Mouse (Mus musculus) mature B cell (primary cell): Measurements from ENCODE around the gene Itga5.

Source experiments
- in situ Hi-C: fragments of 300-500 bp; cut with MboI; formaldehyde crosslinking; loops from 2 replicates; pipeline ENCODE4 v1.14.3; 2019

Itga5 gene

GRCm38 (mm10) chr15:103313495-103314095 lies 53.0 kb downstream of the Itga5 start:
- in situ Hi-C loops: loop anchor here (25.0 kb wide), 1 partner anchor 326 kb away; the partner anchor contains the start of genes Hoxc6, Hoxc8 and Hoxc9

DNA sequence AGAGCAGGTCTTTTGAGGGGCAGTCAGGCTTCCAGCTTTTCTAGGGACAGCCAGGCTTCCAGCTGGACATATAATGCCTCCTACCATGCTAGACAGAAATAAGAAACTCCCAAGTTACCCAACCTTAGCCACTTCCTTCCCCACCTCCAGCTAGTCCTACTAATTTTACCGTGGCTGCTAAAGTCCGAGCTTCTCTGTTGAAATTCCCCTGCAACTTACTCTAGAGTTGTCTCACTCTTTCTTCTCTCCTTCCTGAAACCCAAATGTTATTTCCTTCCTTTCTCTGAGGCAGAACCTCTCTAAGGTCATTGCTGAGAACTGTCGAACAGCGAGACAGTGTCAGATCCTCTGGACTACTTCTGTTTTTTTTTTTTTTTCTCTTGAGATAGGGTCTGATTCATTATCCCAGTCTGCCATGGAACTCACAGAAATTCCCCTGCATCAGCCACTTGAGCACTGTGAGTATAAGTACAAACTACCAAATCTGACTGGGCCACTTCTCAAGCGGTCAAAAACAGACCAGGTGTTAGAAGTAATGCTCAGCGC lies 56.1 kb downstream of the Itga5 start, which contains the start of gene Gpr84:
TSS of gene Gpr84 (minus strand) at position 248 of the 546 bp plus-strand sequence.
- in situ Hi-C loops: loop anchor here (25.0 kb wide), 1 partner anchor 323 kb away; the partner anchor contains the start of genes Hoxc6, Hoxc8 and Hoxc9

- in situ Hi-C loops: loop anchor here (25.0 kb wide), 1 partner anchor 322 kb away; the partner anchor contains the start of genes Hoxc6, Hoxc8 and Hoxc9
These were observed 57.5 kb downstream of the Itga5 start for GRCm38 (mm10) chr15:103308876-103309580.

- in situ Hi-C loops: loop anchor here (25.0 kb wide), 1 partner anchor 321 kb away; the partner anchor contains the start of genes Hoxc6, Hoxc8 and Hoxc9
These were observed 58.3 kb downstream of the Itga5 start for GRCm38 (mm10) chr15:103308056-103308875.

- in situ Hi-C loops: loop anchor here (25.0 kb wide), 1 partner anchor 320 kb away; the partner anchor contains the start of genes Hoxc6, Hoxc8 and Hoxc9
These were observed 59.4 kb downstream of the Itga5 start for GRCm38 (mm10) chr15:103307125-103307524.

DNA sequence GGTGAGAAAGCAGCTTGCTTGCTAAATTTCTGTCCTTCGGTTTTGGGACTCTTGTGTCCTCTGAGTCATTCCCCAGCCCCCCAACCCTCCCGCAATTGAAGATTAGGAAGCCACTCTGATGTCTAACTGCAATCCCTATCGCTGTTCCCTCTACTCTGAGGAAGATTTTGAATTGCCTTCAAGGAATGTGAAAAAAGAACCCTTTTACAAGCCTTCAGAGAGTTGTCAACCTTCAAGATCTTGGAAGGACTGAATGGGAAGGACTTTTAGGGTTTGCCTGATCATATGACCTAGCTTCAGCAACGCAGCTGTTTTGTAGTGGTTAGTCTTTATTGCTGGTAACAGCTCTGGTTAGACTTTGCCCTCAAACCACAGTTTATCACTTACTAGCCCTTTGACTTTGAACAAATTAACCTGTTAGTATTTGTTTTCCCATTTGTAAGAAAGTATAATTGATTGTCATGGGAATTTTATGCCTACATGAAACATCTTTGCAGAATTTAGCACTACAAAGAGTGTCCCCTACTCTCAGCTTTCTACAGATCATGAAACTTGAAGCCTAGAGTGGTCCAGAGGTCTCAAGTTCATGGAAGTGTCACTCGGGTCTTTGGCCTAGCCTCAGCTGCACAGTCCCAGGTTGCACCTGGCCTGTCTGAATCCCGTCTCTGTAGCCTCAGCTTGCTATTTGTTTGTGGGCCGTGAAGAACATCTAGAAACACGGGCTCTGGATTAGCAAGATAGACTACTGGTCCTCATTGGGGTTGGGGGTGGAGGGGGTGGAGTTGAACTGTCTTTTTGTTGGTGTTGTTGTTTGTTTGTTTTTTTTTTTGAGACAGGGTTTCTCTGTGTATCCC lies 60.5 kb downstream of the Itga5 start:
- in situ Hi-C loops: loop anchor here (25.0 kb wide), 1 partner anchor 319 kb away; the partner anchor contains the start of genes Hoxc6, Hoxc8 and Hoxc9

GRCm38 (mm10) chr15:103305070-103305678 lies 61.4 kb downstream of the Itga5 start:
- in situ Hi-C loops: loop anchor here (25.0 kb wide), 1 partner anchor 318 kb away; the partner anchor contains the start of genes Hoxc6, Hoxc8 and Hoxc9

DNA sequence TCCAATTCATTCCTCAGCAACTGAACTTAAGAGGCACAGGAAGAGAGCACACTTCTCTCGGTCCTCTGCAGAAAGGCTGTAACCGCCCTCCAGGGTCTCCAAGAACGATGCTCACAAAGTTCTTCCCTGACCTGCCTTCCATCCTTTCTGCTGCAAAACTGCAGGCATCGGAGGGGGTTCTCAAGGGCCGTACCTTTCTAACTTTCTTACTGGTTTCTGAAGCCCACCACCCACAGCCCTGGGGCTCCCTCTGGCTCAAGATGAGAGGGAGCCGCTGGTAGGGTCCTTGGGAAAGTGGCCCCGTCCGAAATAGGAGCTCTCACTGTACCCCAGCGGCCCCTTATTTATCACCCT lies 62.0 kb downstream of the Itga5 start:
- in situ Hi-C loops: loop anchor here (25.0 kb wide), 1 partner anchor 317 kb away; the partner anchor contains the start of genes Hoxc6, Hoxc8 and Hoxc9

DNA sequence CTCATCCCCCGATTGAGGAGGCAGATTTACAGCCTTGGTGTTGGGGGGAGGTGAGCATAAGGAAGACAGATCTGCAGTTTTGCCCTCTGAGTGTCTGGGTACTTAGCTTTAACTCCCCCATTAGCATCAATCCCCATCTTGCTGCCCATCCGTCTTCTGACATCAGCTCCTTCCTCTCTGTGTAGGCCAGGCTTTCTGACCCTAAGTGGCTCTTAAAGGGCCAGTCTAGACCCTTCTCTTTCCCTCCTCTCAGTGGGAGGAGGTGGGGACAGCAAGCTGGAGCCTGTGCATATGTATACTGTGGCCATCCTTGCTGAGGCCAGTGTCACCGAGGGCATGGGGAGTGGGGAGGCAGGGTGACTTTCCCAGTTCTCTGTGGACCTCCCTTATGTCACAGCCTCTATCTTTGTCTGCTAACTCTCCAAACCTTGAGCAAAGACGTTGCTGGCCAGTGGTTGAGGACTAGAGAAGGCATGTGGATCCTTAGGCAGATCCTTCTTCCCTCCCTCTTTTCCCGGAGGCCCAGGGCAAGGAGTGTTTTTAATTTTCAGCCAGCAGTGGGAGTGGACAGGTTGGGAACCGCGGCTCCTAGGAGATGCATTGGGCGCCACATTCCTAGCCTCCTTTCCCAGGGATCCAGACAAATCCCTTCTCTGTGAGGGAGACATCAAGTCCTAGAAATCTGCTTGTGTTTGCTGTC lies 62.5 kb downstream of the Itga5 start:
- in situ Hi-C loops: loop anchor here (25.0 kb wide), 1 partner anchor 317 kb away; the partner anchor contains the start of genes Hoxc6, Hoxc8 and Hoxc9

GRCm38 (mm10) chr15:103302341-103303021 lies 64.1 kb downstream of the Itga5 start:
- in situ Hi-C loops: loop anchor here (25.0 kb wide), 1 partner anchor 315 kb away; the partner anchor contains the start of genes Hoxc6, Hoxc8 and Hoxc9

DNA sequence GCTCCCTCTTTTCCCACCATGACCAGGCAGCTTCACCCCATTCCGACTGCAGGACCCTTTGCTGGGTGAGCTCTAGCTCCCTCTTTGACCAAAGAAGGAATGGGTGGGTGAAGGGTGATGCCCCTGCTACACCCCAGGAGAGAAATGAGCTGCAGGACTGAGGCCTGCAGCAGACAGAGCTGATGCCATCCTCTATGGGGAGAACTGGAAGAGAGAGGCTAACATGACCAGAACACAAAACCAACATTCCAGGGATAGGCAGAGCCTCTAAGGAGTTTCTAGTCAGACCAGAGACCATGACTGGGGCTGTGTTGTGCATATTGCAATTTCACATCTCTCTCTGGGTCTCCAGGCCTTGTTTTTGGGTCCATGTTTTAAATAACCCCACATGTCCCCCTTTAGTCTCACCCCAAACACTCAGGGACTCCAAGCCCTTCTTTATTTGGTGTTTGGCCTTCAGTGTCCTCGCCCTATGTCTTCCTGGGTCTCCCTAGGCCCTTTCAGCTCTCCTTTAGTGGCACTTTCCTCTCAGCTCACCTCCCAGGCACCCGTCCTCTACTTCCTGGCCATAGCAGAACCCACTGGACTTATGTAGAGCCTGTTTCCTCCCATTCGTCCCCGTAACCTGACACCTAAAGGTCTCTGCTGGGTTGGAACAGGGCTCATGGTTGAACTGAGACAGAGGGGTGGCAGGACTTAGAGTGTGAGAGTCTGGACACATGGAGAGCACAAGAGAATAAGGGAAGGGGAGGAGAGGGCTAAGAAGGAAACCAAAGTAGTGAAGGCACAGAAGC lies 64.8 kb downstream of the Itga5 start:
- in situ Hi-C loops: loop anchor here (25.0 kb wide), 1 partner anchor 314 kb away; the partner anchor contains the start of genes Hoxc6, Hoxc8 and Hoxc9

DNA sequence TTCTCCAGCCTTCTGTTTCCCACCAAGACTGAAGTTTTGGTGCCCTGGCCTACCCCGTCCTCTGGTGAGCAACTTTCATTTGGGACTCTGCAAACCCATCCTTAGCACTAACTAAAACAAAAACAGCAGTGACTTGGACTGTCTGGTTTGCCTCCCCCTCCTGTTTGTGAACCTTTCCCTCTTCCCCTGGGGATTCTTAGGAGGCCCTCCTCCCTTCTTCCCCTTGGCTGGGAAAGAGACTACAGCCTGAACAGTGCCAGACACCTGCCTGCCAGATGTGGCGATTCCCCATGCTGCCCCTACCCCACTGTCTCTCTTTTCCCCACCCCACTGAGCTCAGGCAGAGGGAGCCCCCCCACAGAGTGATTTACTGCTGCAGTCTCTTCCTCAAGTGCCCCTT lies 65.5 kb downstream of the Itga5 start:
- in situ Hi-C loops: loop anchor here (25.0 kb wide), 1 partner anchor 314 kb away; the partner anchor contains the start of genes Hoxc6, Hoxc8 and Hoxc9

GRCm38 (mm10) chr15:103300560-103300959 lies 66.0 kb downstream of the Itga5 start:
- in situ Hi-C loops: loop anchor here (25.0 kb wide), 1 partner anchor 313 kb away; the partner anchor contains the start of genes Hoxc6, Hoxc8 and Hoxc9

DNA sequence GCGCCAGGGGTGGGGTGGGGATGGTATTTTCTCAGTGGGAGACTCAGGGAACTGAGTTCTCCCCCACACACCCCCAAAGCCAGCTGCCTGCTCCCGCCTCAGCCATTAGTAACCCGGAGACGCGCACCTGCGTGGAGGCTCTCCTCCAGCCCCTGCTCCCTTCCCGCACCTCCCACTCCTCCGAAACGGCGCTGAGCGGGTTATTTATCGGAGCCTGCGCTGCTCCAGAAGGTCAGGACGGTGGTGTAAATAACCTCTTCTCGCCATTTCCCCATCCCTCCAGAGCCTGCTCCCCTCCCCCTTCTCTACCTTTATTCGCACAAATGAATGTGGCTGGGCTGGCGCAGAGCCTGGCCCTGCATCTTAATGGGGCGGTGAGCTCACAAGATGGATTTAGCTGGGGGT lies 66.5 kb downstream of the Itga5 start:
- in situ Hi-C loops: loop anchor here (25.0 kb wide), 1 partner anchor 313 kb away; the partner anchor contains the start of genes Hoxc6, Hoxc8 and Hoxc9

- in situ Hi-C loops: loop anchor here (25.0 kb wide), 1 partner anchor 312 kb away; the partner anchor contains the start of genes Hoxc6, Hoxc8 and Hoxc9
These were observed 66.9 kb downstream of the Itga5 start for GRCm38 (mm10) chr15:103299644-103300043.

DNA sequence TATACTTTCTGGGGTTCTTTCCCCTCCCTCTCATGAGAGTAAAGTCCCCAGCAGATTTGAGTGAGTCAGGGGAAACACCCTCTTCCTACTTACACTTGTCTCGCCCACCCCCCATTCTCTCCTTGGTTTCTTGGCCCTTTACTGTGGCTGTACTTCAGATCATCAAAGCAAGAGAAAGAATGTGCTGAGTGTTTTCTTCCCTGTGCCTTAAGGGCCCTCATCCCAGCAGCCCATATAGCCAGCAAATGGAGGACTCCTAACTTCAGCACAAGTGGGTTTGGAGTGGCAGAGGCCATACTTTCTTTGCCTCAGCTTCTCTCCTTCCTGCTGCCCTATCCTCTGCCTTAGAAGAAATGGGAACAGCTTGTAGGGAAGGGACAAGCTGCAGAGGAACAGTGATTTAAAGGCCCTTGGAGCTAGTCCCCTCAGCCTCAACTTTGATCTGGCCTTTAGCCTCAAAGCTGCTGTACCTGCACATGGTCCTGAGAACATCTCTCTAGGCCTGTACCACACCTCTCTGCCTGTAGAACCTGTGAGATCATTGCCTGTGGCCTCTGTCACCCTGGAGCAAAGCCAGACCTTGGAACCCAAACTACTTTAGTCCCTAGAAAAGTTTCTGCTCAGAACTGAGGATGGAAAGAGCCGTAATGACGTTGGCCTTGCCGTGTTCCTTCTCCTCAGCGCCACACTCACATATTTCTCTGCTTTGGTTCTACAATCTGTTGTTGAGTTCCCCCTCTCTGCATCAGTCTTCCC lies 67.5 kb downstream of the Itga5 start:
- in situ Hi-C loops: no loop called here

GRCm38 (mm10) chr15:103298026-103298425 lies 68.5 kb downstream of the Itga5 start:
- in situ Hi-C loops: no loop called here
